Mouse (Mus musculus) kidney, postnatal 0 days (tissue): ENCODE measurements at regions not wholly inside any gene's neighbourhood (a gene's known extent, or its start where the extent isn't known, plus 50 kb on each side); places are given as distances from the start of the nearest gene placed in this dataset.
A peak's percentile ranks its signal among the peaks of the same experiment; 100 is the strongest.

Experiments used
- ATAC-seq: fragments of 200-750 bp; cut with Nextera tagmentation; replicated peaks from 2 replicates; pipeline ENCODE4 v1.8.0; 2017; ENCODE audit warnings: low read depth, moderate number of reproducible peaks, moderate TSS enrichment, moderate library complexity; ENCODE audit not compliant: low FRiP score
- DNase-seq: peaks from one replicate; pipeline ENCODE4 v3.0.0-alpha.2; 2016; ENCODE audit warnings: low spot score
- H3K27ac ChIP-seq: fragments of 300-500 bp; sonication (generic); 2 replicates; pipeline ENCODE4 v1.5.1; 2014; ENCODE audit warnings: mild to moderate bottlenecking
- H3K27me3 ChIP-seq: fragments of 300-500 bp; sonication (generic); 2 replicates; pipeline ENCODE4 v1.6.1; 2014; ENCODE audit warnings: low read length, mixed read lengths; ENCODE audit not compliant: insufficient read depth
- H3K36me3 ChIP-seq: fragments of 300-500 bp; sonication (generic); 2 replicates; pipeline ENCODE4 v1.6.1; 2014; ENCODE audit warnings: low read length, mixed read lengths; ENCODE audit not compliant: insufficient read depth
- H3K4me1 ChIP-seq: fragments of 300-500 bp; sonication (generic); replicated peaks from 2 replicates; pipeline ENCODE4 v1.6.1; 2014; ENCODE audit warnings: antibody characterized with exemption, low read length, mixed read lengths; ENCODE audit not compliant: insufficient read depth
- H3K4me2 ChIP-seq: fragments of 300-500 bp; sonication (generic); 2 replicates; pipeline ENCODE4 v1.6.1; 2014; ENCODE audit warnings: mild to moderate bottlenecking, low read length, moderate library complexity, mixed read lengths
- H3K4me3 ChIP-seq: fragments of 300-500 bp; sonication (generic); replicated peaks from 2 replicates; pipeline ENCODE4 v1.5.1; 2014; ENCODE audit warnings: low read depth, low read length
- H3K9ac ChIP-seq: fragments of 300-500 bp; sonication (generic); 2 replicates; pipeline ENCODE4 v1.6.1; 2014; ENCODE audit warnings: low read depth, low read length
- H3K9me3 ChIP-seq: fragments of 300-500 bp; sonication (generic); replicated peaks from 2 replicates; pipeline ENCODE4 v1.6.1; 2016; ENCODE audit warnings: low read length, inconsistent platforms, mixed read lengths
- CTCF ChIP-seq: IDR thresholded peaks from 2 replicates; pipeline ENCODE4 v1.5.1; 2016; ENCODE audit warnings: antibody characterized with exemption, low read depth, mild to moderate bottlenecking, moderate library complexity
- WGBS: fragments of 180-500 bp; shearing (Covaris S2); extraction: QIAGEN DNeasy Blood & Tissue Kit; methylation state at CpG from one replicate; pipeline ENCODE4 v1.1.7; 2014; 5-methylcytosine and 5-hydroxymethylcytosine counted together

DNA sequence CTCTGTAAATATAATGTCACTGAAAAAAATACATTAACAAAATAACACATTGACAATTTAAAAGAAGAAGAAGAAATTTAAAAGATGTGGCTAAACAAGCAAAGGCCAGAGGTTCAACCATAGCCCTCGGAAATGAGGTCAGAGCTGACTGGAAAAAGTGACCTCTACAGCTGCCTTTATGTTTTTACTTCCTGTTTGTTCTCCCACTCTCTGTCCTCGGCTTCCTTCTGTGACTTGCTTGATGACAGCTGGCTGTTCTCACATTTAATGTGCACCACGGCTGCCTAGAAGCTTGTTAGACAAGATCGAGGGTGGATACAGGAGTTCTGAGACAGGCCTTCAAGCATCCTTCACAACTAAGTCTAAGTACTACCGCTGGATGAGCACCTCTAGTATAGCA is 194.9 kb upstream of the Acvr2a start:
- H3K4me2 ChIP-seq: no peak overlapping the region
- H3K4me3 ChIP-seq: no peak overlapping the region
- no peak overlapping the region for H3K27ac ChIP-seq
- H3K9ac ChIP-seq: no peak overlapping the region
- ATAC-seq (peak; percentile 85), DNase-seq (peak; percentile 93)
- 20% methylated on average over 5 of the region's 5 CpGs for WGBS
- H3K36me3 ChIP-seq: no peaks in the 10 kb centered on the region
- H3K27me3 ChIP-seq: no peaks in the 10 kb centered on the region
- H3K4me1 ChIP-seq: no peaks in the 10 kb centered on the region
- TF ChIP-seq CTCF: no peak
- H3K9me3 ChIP-seq: no peaks in the 10 kb centered on the region

DNA sequence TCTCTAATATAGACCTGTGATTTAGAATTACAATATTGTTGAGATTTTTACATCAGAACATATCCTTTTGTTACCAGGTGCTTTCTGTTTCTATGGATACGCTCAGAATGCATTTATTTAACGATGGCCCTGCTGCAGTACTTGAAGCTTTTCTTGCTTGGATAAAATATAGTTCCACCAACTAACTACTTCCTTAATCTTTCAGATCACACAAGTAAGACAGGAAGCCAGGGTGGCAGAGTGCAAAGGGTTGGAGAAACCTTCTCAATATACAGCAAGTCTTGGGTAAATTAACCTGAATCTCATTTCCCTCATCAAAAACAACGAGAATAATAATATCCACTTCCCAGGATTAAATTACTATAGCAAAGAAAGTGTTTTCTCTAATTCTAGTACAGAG is 193.1 kb upstream of the Acvr2a start:
- H3K9ac ChIP-seq: no peak overlapping the region
- no peaks in the 10 kb centered on the region for H3K4me1 ChIP-seq
- ATAC-seq (no peak), DNase-seq (no peak)
- TF ChIP-seq CTCF: no peak
- H3K36me3 ChIP-seq: no peaks in the 10 kb centered on the region
- no peak overlapping the region for H3K27ac ChIP-seq
- no peaks in the 10 kb centered on the region for H3K9me3 ChIP-seq
- H3K4me3 ChIP-seq: no peak overlapping the region
- no peaks in the 10 kb centered on the region for H3K27me3 ChIP-seq
- no peak overlapping the region for H3K4me2 ChIP-seq
- WGBS: 55% methylated on average over 3 of the region's 3 CpGs

DNA sequence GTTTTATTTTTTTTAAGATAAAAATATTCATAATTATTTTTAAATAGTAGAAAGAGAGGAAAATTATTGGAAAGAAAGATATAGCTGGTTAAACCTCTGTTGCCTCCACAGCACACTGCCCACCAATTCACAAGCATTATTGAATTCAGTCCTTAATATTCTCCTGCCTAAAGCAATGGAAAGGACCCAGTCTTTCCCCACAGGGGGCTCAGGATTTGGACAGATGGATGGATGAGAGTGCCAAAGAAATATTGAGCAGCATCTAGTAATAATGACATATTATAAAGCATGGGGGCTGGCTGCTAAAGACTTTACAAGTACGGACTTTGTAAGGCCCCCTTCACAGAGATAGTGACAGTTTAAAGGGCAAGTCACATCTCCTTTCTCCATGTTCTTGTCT is 191.6 kb upstream of the Acvr2a start:
- no peak for DNase-seq
- WGBS: 95% methylated on average over 1 of the region's 1 CpGs

DNA sequence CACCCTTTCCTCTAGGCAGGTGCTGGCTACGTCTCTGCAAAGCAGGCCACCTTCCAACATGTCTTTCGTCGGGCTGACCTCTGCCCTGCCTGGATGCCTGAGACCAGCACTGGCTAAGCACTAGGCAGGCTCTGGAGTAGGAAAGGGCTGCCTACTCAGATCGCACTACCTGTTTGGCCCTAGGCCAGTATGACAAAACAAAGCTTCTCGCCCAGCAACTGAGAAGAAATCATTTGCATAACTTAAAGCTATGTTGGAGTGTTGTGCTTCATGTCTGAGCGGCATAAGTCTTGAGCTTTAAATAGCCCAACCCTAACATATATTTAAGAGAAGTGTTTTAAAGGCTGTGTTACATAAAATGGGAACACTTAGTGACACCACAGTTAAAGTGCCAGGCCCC is 189.9 kb upstream of the Acvr2a start:
- no peak for TF ChIP-seq CTCF
- no peaks in the 10 kb centered on the region for H3K9me3 ChIP-seq
- H3K9ac ChIP-seq: no peak overlapping the region
- no peak overlapping the region for H3K27ac ChIP-seq
- no peaks in the 10 kb centered on the region for H3K36me3 ChIP-seq
- WGBS: 46% methylated on average over 6 of the region's 6 CpGs
- H3K4me1 ChIP-seq: no peaks in the 10 kb centered on the region
- DNase-seq: no peak
- no peak overlapping the region for H3K4me2 ChIP-seq
- 0 out of 2 replicates have a peak, but pooled peaks have one; percentile 46 for ATAC-seq
- no peak overlapping the region for H3K4me3 ChIP-seq
- H3K27me3 ChIP-seq: no peaks in the 10 kb centered on the region

More for the DNA sequence above, 191.6 kb upstream of the Acvr2a start:
- no peak overlapping the region for H3K4me2 ChIP-seq
- H3K4me3 ChIP-seq: no peak overlapping the region
- H3K27me3 ChIP-seq: no peaks in the 10 kb centered on the region
- no peak overlapping the region for H3K9ac ChIP-seq
- TF ChIP-seq CTCF: no peak
- H3K36me3 ChIP-seq: no peaks in the 10 kb centered on the region
- H3K4me1 ChIP-seq: no peaks in the 10 kb centered on the region
- H3K9me3 ChIP-seq: no peaks in the 10 kb centered on the region
- ATAC-seq: no peak
- H3K27ac ChIP-seq: no peak overlapping the region

DNA sequence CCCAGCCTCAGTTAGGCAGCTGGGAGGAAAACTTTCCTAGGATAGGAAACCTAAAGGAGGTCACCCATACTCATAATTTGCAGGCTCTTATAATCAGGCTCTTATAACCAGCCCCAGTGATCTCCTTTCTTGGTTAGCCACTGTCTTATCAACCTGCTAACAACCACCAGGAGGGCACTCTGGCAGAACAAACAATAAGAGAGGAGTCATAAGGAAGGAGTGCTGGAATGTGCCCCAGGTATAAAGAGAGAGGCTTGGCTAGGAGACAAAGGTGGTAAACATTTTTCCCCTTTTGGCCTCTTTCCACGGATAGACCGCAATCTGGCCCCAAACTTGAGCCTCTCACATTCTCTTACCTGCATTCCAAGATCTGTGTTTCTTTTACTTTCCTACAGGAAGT is 189.4 kb upstream of the Acvr2a start:
- H3K9me3 ChIP-seq: no peaks in the 10 kb centered on the region
- ATAC-seq (no peak), DNase-seq (no peak)
- WGBS: 69% methylated on average over 2 of the region's 2 CpGs
- TF ChIP-seq CTCF: no peak
- H3K9ac ChIP-seq: no peak overlapping the region
- H3K4me1 ChIP-seq: no peaks in the 10 kb centered on the region
- no peaks in the 10 kb centered on the region for H3K27me3 ChIP-seq
- H3K27ac ChIP-seq: no peak overlapping the region; the same call in 1 of the 2 replicates
- no peaks in the 10 kb centered on the region for H3K36me3 ChIP-seq
- H3K4me2 ChIP-seq: no peak overlapping the region
- H3K4me3 ChIP-seq: no peak overlapping the region

DNA sequence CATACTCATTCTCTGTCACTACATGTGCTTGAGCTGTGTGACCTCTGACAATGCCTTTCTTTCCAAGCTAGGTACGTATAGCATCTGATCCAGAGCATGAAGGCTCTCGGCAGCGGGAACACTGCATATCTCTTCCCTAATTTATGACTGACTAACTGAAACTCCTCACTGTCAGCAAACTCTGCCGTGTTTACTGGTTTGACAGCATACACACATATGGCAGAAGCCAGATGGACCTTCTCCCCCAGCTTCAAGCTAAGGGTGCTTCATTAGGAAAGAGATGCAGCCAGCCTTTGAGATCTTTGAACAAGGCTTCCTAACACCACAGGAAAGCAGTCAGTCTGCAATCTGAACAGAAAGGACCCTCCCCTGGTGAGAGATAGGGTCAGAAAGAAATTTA is 186.9 kb upstream of the Acvr2a start:
- TF ChIP-seq CTCF: no peak
- Histone ChIP-seq H3K4me2 (no peak overlapping the region), H3K27me3 (no peaks in the 10 kb centered on the region), H3K4me3 (no peak overlapping the region), H3K4me1 (no peaks in the 10 kb centered on the region), H3K27ac (no peak overlapping the region), H3K9ac (no peak overlapping the region), H3K9me3 (no peaks in the 10 kb centered on the region), H3K36me3 (no peaks in the 10 kb centered on the region)
- WGBS: 55% methylated on average over 4 of the region's 4 CpGs
- DNase-seq (no peak), ATAC-seq (no peak)

DNA sequence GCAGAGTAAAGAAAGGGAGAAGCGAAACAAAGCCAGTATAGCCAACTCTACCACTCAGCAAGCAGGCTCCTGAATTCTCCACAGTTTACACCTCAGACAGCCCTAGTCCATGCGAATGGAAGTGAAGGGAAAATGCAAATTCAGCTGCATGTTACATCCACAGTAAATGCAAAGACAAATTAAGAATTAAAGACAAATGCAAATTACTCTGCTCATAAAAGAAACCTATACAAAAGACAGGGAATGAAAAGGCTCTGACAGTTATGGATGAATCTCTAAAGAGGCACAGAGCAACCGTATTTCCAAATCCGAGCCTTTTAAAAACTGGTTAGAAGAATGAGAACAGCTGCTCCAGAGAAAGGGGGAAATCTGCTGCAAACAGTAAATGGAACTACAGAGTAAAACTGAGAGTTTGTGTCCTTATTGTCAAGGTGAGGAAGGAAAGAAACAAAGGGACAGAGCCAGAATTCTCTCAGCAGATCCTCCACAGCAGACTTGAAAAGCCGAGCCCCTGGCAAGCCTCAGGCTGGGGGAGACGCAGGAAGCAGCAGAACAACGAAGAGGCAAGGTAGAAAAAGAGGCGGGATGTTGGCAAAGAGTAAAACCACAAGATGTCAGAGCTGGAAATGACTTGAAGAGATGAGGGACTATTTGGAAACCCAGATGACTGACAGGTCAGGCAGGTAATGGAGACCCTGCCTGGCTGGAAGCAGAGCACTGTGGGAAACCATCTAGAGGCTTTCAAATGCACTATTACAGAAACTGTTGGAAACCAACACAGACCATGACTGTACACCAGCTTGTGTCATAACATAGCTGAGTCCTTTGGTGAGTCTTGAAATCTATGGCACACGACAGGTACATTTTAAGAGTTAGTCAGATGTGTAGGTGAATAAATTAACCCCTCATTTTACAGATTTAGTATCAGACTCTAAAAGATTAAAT is 184.5 kb upstream of the Acvr2a start:
- no peaks in the 10 kb centered on the region for H3K27me3 ChIP-seq
- H3K4me1 ChIP-seq: no peaks in the 10 kb centered on the region
- no peak overlapping the region for H3K27ac ChIP-seq
- H3K36me3 ChIP-seq: no peaks in the 10 kb centered on the region
- ATAC-seq (no peak), DNase-seq (no peak)
- no peak overlapping the region for H3K9ac ChIP-seq
- WGBS: 72% methylated on average over 9 of the region's 9 CpGs
- H3K9me3 ChIP-seq: no peaks in the 10 kb centered on the region
- H3K4me2 ChIP-seq: no peak overlapping the region
- no peak overlapping the region for H3K4me3 ChIP-seq
- TF ChIP-seq CTCF: no peak
